Mouse (Mus musculus): ENCODE data around the gene Acvr1b.

Gene Acvr1b

DNA sequence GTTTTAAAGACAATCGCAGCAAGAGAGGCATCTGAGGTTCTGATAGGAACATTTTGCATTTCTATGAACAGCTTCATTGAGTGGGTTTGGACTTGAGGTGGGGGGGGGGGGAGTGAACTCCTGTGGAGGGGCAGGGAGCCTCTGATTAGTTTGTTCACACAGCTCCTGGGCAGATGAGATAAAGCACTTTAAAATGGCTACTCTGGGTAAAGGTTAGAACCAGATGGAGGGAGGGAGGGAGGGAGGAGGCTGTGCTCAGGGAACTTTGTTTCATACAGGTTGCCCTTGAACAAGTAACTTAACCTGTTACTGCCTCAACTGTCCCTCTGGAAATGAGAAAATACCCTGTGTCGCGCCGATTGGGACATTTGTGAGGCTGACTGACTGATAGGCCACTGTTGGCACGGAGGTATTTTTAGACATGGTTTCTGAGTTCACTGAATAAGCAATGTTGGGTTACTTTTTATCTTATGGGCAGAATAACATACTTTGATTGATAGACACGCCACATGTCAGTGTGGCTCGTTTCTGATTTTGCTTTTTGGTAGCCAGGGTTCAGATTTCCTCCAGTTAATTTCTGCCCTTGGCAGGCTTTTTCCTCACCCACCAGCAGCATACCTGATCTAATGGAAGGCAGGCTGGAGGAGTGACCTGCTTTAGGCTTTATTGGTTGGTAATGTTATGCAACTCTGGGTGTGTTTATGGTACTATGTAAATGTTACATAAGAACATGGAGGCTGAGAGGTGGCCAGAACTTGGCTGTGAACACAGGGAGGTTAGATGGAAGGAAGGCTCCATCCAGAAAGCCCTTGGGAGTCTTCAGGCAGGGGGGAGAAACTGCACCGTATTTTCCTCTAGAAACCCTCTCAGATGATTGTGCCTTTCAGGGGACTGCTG, 3.2 kb downstream of the Acvr1b start:
- DNase-seq = peak; percentile 59

DNA sequence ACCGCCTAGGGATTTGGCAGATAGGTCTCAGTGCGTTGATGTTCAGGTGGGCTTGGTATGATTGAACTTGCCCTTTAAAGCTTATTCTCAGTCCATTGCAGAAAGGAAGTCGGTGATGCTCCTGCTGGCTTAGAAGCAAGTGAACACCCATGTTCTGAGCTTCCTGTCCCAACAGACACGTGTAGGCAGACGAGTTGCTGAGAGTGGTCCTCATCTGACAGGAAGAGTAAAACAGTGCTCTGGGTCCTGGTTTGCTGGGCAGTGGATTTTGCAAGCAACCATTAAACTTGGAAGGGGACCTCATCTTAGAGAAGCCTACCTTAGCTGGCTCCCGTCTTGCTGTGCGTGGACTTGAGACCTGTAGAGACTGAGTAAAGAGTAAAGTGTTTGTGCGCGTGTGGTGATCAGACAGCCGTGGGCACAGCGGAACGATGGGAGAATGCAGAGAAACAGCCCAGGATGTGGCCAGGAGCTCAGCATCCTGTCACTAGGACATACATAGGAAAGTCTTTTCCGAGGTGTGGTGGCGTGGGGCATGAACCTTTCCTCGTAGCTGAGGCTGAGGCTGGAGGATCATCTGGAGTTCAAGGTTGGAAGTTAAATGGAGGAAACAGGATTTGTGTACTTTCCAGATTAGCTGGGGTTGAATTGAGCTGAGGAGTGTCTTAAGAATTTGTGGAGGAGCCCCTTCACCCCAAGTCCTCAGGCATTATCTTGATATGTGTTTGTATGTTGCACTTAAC, 6.7 kb downstream of the Acvr1b start:
- peak; percentile 57 for DNase-seq

DNA sequence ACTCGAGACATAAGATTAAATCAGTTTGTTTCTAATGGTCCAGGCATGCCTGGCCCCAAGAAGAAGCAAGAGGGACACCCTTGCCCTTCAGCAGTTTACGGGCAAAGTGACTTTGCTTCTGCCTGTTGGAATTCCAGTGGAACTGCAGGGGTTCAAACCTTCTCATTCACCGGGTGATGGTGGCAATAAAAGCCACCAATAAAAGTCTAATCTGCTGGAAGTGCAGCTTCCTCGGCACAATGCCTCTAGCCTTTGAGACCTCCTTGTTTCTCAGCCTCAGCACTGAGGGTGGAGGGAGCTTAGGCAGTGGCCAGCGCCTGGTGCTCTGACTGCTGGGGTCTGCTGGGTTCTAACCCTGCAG, 7.2 kb downstream of the Acvr1b start:
- no peak for DNase-seq

DNA sequence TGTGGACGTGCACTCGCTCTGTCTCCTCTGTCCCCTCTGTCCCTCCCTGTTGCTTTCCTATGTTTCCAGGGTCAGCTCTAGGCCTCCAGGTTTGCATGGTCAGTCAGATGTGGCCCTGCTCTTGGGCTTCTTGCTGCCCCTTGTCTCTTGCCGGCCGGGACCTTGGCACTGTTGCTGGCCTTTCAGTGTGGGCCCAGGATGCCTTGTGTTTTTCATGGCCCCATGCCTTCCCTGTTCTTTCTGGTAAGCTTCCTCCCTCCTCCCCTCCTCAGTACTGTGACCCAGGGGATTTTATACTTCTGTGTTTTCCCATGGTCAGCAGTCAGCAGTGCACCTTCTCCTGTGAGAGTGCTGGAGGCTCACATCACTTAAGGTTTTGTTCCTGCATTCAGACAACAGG, 7.6 kb downstream of the Acvr1b start:
- DNase-seq = no peak

DNA sequence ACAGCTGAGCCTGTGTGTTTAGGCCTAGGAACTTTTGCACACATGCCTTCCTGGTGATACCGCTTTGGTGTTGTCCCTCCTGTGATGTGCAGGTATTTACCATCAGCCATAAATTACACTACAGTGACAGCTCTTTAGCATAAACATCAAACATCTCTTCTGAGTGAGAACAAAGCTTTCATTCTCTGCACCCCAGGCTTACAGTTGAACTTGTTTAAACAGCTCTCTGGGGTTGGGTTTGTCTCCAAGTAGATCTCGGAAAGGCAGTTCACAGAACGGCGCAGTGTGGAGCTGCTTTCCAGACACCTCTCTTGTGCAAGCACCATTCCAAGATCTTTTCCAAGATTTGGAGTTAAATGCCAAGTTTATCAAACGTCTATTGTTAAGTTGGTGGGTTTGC, 8.8 kb downstream of the Acvr1b start:
- DNase-seq = no peak

DNA sequence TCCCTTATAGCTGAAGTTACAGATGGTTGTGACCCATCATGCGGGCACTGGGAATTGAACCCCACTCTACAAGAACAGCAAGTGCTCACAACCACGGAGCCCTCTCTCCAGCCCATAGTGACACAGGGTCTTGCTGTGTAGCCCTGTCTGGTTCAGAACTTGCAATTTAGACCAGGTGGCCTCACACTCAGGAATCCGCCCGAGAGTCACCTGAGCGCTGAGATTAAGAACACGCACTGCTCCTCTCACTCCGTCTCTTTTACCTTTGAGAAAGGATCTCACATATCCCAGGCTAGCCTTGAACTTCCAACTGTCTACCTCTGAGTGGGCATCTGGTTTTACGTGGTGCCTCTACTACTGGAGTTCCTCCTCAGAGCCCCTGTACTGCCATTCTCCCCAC, 10.4 kb downstream of the Acvr1b start:
- DNase-seq = no peak

DNA sequence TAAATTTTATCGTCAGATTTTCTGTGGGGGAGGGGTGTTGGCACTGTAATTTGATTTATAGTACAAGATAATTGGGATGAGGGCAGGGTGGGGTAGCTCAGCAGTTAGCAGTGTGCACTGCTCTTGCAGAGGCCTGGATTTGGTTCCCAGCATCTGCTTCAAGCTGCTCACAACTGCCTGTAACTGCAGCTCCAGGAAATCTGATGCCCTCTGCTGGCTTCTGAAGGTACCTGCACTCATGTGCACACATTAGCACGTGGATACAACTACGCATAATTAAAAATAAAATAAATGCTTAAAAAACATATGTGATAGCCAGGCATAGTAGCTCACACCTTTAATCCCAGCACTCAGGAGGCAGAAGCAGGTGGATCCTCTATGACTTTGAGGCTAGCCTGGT, 11.7 kb downstream of the Acvr1b start:
- no peak for DNase-seq

DNA sequence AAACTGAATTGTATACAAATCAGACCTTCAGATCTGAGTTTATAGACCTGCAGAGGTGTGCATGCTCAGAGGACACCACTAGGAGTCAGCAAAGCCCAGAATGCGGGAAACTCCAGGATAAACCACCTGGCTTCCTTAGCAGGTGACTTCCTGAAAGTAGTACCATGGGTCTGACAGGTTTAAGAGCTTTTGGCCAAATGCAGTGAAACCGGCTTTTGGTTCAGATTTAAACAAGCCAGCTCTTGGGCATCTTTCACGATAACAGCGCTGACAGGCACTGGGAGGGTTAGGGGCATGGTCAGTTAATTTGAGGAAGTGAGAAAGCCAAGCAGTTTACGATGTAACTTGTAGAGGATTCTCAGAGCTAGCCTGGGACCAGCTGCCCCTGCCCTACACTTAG, 14.0 kb downstream of the Acvr1b start:
- no peak for DNase-seq

DNA sequence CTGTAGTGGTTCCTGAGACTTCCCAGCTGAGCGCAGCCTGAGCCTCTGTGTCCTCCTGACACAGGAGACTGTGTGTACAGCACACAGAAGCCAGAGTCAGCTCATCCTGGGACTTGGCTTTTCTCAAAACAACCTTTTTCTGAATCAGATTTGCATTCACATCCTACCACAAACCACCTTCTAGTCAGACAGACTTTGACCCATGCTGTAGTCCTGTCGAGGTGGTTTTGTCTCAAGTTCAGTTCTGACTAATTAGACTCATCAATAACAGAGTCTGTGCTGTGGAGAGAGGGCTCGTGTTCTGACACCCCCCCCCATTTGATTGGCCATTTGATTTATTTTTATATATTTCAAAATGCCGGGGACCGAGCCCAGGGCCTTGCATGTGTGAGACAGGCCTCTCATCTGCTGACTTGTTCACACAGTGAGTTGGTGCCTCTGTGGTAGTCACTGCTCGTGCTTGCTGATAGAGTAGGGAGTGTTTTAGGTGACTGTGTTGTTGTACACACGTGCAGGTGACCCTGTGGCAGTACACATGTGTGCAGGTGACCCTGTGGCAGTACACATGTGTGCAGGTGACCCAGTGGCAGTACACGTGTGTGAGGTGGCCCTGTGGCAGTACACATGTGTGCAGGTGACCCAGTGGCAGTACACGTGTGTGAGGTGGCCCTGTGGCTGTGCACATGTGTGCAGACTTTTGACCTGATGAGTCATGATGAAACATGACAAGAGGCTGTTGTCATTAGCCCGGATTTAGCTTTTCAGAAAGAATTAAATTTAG, 16.3 kb downstream of the Acvr1b start:
- DNase-seq = no peak

DNA sequence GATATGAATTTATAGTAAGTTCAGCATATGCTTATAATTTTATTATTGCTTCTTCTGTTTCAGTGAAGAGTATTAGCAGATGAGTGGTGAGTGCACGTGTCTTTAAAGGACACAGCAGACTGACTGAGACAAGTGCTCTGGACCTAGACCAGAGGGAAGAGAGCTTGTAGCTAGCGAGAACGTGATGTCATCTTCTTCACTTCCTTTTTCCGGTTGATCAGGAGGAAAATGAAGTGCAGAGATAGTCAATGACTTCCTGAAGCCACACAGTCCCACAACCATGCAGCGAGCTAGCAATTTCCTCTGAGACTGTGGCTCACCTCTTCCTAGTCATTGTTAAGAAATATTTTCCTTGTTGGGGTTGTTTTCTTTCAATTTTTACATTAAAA, 16.9 kb downstream of the Acvr1b start:
- DNase-seq = no peak

DNA sequence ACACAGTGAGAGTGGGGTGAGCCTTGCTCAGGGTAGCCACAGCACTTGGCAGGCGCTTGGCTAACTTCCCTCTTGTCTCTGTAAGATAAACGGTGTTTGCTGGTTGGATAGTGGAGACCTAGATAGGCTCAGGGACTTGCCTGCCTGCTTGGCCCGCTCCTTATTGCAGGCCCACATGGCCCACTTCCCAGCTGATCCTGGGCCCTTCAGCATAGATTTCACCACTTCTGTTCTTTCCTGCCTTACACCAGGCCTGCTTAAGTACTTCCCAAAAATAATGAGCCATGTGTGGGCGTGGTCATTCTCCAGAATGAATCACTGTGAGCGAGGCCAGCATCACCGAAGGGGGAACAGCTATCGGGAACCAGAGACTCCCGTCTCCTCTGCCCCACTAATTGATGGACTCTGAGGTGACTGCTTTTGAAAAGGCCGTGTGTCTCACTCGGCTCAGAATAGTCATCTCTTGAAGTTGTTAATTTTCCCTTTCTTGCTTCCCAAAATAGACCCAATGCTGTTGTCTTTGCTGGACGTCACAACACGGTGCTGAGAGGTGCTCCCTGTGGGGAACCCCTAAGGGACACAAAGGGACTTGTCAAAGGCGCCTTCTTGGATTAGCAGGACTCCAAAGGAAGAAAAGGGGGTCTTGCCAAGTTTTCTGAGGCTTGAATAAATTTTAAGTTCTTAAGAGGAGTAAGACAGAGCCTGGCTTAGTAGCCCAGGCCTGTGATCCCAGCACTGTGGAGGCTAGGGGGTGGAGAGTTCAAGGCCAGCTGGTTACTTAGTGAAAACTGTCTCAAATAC, 17.8 kb downstream of the Acvr1b start:
- DNase-seq = peak; percentile 92

DNA sequence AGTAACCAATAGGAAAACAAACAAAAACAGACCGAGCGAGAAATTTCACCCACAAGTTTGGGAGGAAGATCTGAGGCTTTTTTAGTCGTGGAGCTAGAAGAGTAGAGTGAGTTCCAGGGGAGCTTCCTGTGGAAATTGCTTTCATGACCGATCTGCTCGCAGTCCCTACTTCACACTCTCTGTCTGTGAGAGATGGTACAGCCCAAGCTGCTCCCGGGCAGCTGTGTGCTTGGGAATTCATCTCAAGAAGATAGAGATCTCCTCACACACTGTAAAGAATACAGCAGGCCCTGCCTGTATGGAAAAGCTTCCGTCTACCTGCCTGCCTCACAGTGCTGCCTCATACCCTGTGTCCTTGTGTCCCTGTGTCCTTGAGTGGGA, 18.4 kb downstream of the Acvr1b start:
- no peak for DNase-seq

DNA sequence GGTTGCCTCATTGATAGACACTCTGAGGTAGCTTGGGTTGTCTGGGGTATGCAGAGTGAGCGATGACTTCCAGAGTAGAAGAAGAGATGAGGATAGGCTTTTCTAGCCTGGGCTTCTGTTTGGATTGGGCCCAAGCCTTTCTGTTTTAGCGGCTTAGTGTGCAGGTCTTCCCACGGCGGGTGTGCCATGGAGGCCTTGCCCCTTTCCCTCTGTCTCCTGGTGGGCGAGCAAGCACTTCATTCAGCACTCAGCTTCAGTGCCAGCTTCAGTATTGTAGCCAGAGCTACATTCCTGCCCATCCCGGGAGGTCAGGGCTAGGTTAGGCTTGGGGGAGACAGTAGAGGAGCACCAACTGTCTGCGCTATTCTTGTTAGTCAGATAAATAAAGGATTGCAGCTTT, 18.8 kb downstream of the Acvr1b start:
- no peak for DNase-seq

DNA sequence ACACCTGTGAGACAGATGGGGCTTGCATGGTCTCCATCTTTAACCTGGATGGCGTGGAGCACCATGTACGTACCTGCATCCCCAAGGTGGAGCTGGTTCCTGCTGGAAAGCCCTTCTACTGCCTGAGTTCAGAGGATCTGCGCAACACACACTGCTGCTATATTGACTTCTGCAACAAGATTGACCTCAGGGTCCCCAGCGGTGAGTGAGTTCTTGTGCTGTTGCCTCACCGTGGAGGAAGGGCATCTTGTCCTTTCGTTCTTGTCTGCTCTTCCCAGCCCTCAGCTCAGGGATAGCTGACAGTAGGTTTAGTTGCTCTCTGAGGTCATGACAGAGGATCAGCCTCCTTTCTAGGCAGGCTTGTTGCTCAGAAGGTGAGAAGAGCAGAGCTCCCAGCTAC, 20.1 kb downstream of the Acvr1b start:
- DNase-seq = no peak

DNA sequence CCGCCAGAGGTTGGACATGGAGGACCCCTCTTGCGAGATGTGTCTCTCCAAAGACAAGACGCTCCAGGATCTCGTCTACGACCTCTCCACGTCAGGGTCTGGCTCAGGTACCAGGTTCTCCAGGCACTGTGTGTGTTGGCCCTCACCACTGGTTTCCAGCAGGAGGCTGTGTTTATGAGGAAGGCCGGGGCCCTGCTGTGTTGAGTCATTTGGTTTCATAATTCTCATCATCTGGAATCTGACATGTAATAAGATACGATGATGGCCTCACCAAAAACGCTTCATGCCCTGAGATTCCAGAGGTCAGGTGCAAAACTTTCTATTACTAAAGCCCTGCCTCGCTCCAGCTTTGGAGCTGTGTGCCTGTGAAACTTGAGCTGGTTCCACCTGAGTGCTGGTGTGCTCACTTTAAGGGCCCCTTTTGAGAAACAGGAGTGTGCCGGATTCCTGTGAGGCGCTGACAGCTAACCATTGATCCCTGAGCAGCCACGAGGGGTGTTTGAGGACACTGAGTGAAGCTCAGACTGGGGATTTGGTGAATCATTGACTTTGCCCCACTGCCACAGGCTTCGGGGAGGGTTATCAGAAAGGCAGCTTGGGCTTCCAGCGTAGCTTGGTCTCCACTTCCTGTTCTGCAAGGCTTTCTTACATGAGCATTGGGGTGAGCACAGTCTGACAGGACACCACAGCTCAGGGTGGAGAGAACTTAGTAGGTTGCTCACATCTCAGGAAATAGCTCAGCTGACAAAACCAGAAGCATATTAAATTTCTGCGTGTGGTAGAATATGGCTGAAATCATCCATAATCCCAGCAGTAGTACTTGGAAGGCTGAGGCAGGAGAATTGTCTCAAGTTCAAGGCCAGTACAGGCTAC, 21.3 kb downstream of the Acvr1b start:
- no peak for DNase-seq

DNA sequence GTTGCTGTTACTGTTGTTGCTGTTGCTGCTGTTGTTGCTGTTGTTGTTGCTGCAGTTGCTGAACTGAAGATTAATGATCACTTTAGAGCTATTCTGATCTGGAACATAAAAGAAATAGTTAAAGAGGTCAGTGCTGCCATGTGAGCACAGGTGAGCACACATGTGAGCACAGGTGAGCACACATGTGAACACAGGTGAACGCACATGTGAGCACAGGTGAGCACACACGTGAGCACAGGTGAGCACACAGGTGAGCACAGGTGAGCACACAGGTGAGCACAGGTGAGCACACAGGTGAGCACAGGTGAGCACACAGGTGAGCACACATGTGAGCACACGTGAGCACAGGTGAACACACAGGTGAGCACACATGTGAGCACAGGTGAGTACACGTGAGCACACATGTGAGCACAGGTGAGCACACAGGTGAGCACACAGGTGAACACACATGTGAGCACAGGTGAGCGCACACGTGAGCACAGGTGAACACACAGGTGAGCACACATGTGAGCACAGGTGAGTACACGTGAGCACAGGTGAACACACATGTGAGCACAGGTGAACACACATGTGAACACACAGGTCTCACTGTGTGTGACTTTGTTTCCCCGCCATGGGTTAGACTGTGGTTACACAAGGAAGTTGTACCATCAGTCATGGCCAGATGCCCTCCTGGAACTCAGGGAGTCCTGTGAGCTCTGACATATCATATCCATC, 22.4 kb downstream of the Acvr1b start:
- DNase-seq = no peak

DNA sequence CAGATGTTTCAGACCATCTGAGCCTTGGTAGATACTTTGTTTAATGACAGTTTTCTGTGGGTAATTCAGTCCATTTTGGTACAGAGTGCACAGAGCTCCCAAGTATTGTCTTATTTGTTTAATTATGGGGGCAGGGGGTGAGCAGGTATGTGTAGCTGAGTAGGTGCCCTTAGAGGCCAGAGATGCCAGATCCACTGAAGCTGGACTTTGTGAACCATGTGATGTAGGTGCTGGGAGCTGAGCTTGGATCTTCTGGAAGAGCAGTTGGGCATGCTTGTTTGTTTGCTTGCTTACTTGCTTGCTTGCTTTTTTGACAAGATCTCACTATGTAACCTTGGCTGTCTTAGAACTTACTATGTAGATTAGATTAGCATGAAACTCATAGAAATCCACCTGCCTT, 23.1 kb downstream of the Acvr1b start:
- DNase-seq = no peak

DNA sequence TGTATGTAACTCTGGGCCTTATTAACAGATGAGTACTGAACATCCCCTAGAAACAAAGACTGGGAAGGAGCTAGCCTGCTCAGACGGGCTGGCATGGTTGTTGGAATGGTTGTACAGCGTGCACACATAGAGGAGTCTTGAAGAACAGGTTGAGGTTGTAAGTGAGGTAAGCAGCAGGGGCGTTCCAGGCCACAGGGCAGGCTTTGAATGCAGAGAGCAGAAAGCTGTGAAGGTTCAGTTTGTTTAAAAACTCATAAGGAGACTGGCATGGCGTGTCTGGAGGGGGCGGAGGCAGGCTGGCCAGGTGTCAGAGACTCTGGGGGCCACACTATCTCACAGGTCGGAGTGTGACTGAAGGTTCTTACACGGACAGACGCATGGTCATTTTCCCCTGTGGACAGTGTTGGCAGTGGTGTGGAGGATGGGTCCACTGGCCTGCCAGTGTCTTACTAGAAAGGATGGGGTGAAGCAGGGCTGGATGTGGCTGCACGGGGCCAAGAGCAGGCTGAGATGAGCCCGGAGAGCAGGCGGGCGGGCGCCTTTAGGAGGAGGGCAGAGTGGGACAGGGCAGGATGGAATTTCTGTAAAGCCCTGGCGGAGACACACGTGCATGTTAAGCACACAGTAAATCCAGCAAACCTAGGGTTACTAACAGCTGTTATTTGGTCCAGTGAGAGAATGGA, 23.8 kb downstream of the Acvr1b start:
- no peak for DNase-seq

DNA sequence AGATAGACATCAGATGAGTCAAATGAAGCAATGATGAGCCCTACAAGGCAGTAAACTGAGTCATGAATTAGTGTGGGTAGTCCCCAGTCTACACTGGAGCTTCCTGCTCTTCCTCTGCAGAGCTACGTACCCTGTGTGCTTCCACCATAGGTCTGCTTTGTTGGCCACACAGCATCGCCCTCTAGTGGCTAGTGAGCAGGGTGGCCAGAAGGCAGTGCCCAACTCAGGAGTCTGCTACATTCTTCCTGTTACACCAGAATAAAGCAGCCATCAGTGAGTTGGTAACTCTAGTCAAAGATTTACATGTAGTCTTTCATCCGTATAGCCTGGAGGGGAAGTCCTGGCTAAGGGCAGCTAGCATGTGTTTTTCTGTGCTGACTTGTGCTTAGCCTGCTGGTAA, 24.4 kb downstream of the Acvr1b start:
- peak; percentile 89 for DNase-seq

DNA sequence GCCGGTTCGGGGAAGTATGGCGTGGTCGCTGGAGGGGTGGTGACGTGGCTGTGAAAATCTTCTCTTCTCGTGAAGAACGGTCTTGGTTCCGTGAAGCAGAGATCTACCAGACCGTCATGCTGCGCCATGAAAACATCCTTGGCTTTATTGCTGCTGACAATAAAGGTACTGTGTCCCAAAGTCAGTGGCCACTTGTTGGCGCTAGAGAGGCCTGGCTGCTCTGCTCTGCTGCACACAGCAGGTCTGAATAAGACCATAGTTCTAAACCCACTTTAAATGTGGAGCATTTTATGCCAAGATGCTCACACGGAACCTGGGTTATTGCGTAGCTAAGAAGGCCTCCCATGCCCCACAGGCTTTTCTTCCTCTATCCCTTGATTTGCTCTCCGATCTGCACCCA, 25.0 kb downstream of the Acvr1b start:
- DNase-seq = no peak
